Mouse (Mus musculus) midbrain, postnatal 0 days (tissue): Measurements from ENCODE around the gene Card9. TPM values are rescaled to one million over a fixed set of nuclear protein-coding genes. Genes with fewer than 3 reads are reported as not detected.

Experiments used
- ATAC-seq: fragments of 200-750 bp; cut with Nextera tagmentation; 2 replicates; pipeline ENCODE4 v1.8.0; 2017; ENCODE audit warnings: moderate number of reproducible peaks, mild to moderate bottlenecking, moderate TSS enrichment, moderate library complexity; ENCODE audit not compliant: low FRiP score
- DNase-seq: peaks from one replicate; pipeline ENCODE4 v3.0.0-alpha.2; 2015; ENCODE audit warnings: low spot score
- H3K27ac ChIP-seq: fragments of 300-500 bp; sonication (generic); 2 replicates; pipeline ENCODE4 v1.5.1; 2014; ENCODE audit warnings: low read depth, mild to moderate bottlenecking, low read length, mixed read lengths
- H3K27me3 ChIP-seq: fragments of 300-500 bp; sonication (generic); 2 replicates; pipeline ENCODE4 v1.6.1; 2014; ENCODE audit warnings: low read length, control low read depth, mixed read lengths; ENCODE audit not compliant: insufficient read depth
- H3K36me3 ChIP-seq: fragments of 300-500 bp; sonication (generic); 2 replicates; pipeline ENCODE4 v1.6.1; 2014; ENCODE audit warnings: low read length, control low read depth, mixed read lengths; ENCODE audit not compliant: insufficient read depth
- H3K4me1 ChIP-seq: fragments of 300-500 bp; sonication (generic); 2 replicates; pipeline ENCODE4 v1.6.1; 2014; ENCODE audit warnings: mild to moderate bottlenecking, control low read depth, antibody characterized with exemption, low read length, mixed read lengths; ENCODE audit not compliant: insufficient read depth
- H3K4me2 ChIP-seq: fragments of 300-500 bp; sonication (generic); 2 replicates; pipeline ENCODE4 v1.6.1; 2014; ENCODE audit warnings: low read depth, mild to moderate bottlenecking, low read length, mixed read lengths; ENCODE audit not compliant: poor library complexity, severe bottlenecking
- H3K4me3 ChIP-seq: fragments of 300-500 bp; sonication (generic); 2 replicates; pipeline ENCODE4 v1.5.1; 2014; ENCODE audit warnings: low read depth, mild to moderate bottlenecking, low read length, moderate library complexity
- H3K9ac ChIP-seq: fragments of 300-500 bp; sonication (generic); replicated peaks from 2 replicates; pipeline ENCODE4 v1.6.1; 2014; ENCODE audit warnings: mild to moderate bottlenecking, low read length, moderate library complexity, mixed read lengths; ENCODE audit not compliant: poor library complexity, severe bottlenecking
- H3K9me3 ChIP-seq: fragments of 300-500 bp; sonication (generic); 2 replicates; pipeline ENCODE4 v1.6.1; 2016; ENCODE audit warnings: low read length, control low read depth
- CTCF ChIP-seq: IDR thresholded peaks from 2 replicates; pipeline ENCODE4 v1.5.1; 2016; ENCODE audit warnings: antibody characterized with exemption, mild to moderate bottlenecking
- WGBS: fragments of 180-500 bp; shearing (Covaris S2); extraction: QIAGEN DNeasy Blood & Tissue Kit; methylation state at CpG from one replicate; pipeline ENCODE4 v1.1.7; 2014; 5-methylcytosine and 5-hydroxymethylcytosine counted together
- polyA plus RNA-seq: library from polyadenylated mRNA; unstranded; fragments of >200 nt; fragmentation: Nextera tagmentation; extraction: Ambion mirVana; gene quantifications from 2 replicates; pipeline ENCODE4 v1.2.1, GENCODE M21; 2015
- total RNA-seq: library from RNA; depleted of rRNA; stranded (reverse); fragments of >200 nt; gene quantifications from 2 replicates; pipeline ENCODE4 v1.2.3, GENCODE M21; 2014

The Card9 gene
- total and polyA plus RNA-seq, 2 experiments from 2014 or later = 1.6 to 11.9 TPM

DNA sequence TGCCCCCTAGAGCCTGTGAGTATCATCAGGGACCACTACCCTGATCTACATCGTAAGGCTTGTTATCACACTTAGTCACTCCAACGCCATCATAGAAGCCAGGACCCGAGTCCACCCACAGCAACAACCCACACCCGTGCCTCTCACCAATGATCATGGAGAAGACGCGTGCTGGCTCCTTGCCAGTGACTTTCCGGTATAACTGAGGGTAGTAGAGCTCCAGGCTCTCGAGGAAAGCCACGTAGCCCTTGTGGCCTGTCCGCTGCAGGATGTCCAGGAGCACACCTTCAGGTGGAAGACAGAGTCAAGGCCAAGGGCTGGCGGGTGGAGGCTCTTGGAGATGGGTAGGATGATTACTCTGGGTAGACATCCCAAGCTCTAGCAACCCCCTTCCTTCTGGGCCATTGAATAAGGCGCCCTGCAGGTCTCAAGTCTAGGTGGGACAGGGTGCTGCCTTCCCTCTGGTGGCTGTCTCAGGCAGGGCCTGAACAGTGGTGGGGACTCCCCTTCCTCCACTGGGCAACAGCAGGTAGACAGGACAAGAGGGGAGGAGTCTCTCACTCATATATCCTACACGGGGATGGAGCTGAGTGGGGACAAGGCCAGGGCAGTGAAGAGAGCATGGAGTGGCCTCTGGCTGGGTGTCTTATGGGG, 1.9 kb downstream of the Card9 start:
- Histone ChIP-seq H3K4me3 (no peak overlapping the region), H3K36me3 (peaks cover 11% of the 10 kb centered on the region; the same call in 1 of the 2 replicates), H3K4me2 (no peak overlapping the region), H3K4me1 (no peaks in the 10 kb centered on the region), H3K9me3 (no peaks in the 10 kb centered on the region), H3K27me3 (no peaks in the 10 kb centered on the region), H3K27ac (no peak overlapping the region), H3K9ac (0 out of 2 replicates have a peak overlapping the region, but pooled peaks have one; percentile 29)
- ATAC-seq (no peak), DNase-seq (no peak)
- WGBS = 86% methylated on average over 13 of the region's 13 CpGs
- no peak for TF ChIP-seq CTCF

DNA sequence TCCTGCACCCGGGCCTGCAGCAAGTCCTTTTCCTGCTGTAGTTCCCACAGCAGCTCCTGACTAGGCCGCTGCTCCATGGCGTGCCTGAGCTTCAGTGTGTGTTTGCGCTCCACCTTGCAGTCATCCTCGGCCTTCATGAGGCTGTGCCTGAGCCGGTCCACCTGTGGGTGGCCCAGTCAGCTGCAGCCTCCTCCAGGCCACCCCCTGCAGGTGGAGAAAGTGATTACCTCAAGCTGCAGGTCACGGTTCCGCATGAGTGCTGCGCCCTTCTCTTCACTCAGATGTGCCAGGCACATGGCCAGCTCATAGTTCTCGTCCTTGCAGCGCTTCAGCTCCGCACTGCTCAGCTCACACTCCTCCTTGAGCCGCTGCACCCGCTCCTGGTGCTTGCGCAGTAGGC, 3.2 kb downstream of the Card9 start:
- no peaks in the 10 kb centered on the region for H3K27me3 ChIP-seq
- ATAC-seq (no peak), DNase-seq (no peak)
- H3K4me1 ChIP-seq = no peaks in the 10 kb centered on the region
- no peak overlapping the region for H3K9ac ChIP-seq
- no peak overlapping the region for H3K27ac ChIP-seq
- H3K4me3 ChIP-seq = no peak overlapping the region
- H3K36me3 ChIP-seq = no peaks in the 10 kb centered on the region
- no peak overlapping the region for H3K4me2 ChIP-seq
- TF ChIP-seq CTCF = peak; percentile 47
- WGBS = 42% methylated on average over 15 of the region's 15 CpGs
- no peaks in the 10 kb centered on the region for H3K9me3 ChIP-seq

DNA sequence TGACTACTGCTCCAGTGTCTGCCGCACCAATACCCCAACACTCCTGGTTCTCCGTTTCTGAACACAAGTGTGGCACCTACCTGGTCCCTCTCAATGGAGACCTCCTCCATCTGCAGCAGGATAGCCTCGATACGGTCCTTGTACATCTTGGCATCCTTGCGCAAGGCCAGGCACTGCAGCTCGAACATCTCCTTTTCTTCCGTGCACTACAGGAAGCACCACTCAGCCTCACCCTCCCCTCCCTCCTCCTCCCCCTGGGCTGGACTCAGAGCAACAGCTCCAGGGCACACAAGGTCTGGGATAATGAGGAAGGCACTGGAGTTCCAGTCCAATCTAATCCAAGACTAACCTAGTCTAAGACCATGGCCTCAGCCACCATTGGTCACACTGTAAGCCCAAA, 4.0 kb downstream of the Card9 start:
- no peak for ATAC-seq
- no peak overlapping the region for H3K9ac ChIP-seq

DNA sequence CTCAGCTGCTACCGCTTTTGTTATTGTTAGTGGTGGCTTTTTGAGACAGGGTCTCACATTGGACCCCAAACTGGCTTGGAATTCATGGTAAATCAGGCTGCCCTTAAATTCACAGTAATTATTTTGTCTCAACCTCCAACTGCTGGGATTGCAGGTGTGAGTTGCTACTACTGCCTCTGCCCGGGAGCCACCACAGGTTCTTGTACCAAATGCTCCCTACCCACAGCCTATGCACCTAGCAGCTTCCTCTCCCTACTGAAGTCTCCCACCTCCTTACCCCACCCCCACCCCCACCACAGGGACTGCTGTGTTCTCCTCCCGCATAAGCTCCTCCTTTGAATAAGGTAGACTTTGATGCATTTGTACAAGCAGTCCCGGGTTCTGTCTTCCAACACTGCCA, 4.5 kb downstream of the Card9 start:
- no peak overlapping the region for H3K4me3 ChIP-seq
- no peaks in the 10 kb centered on the region for H3K27me3 ChIP-seq
- no peaks in the 10 kb centered on the region for H3K9me3 ChIP-seq
- H3K36me3 ChIP-seq = no peaks in the 10 kb centered on the region
- no peak for TF ChIP-seq CTCF
- peaks cover under 1% of the 10 kb centered on the region; the same call in 1 of the 2 replicates for H3K4me1 ChIP-seq
- H3K27ac ChIP-seq = no peak overlapping the region
- no peak for ATAC-seq
- H3K4me2 ChIP-seq = no peak overlapping the region
- H3K9ac ChIP-seq = no peak overlapping the region
- 87% methylated on average over 4 of the region's 4 CpGs for WGBS
- DNase-seq = no peak

More for the DNA sequence above, 4.0 kb downstream of the Card9 start:
- Histone ChIP-seq H3K27ac (no peak overlapping the region), H3K4me3 (no peak overlapping the region), H3K4me2 (no peak overlapping the region), H3K27me3 (no peaks in the 10 kb centered on the region), H3K4me1 (no peaks in the 10 kb centered on the region), H3K36me3 (no peaks in the 10 kb centered on the region), H3K9me3 (no peaks in the 10 kb centered on the region)
- 78% methylated on average over 7 of the region's 7 CpGs for WGBS
- no peak for TF ChIP-seq CTCF
- DNase-seq = no peak

DNA sequence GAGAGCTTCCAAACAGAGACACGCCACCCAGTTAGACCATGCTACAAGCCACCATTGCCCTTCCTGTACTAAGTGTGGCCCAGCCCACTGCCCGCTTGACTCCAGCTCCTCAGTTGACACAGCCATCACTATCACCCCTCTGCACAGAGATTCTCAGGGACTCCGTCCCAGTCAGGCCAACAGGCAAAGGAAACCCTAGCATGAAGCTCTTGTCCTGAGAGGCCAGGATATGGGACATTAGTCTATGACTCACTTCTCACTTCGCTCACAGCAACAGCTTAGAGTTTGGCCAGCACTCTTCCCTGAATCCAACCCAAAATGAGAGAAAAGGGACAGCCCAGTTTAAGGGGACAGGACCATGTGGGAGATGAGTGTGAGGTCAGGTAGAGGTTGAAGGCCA, 6.3 kb downstream of the Card9 start:
- TF ChIP-seq CTCF = no peak
- 97% methylated on average over 4 of the region's 4 CpGs for WGBS
- Histone ChIP-seq H3K9ac (no peak overlapping the region), H3K27me3 (no peaks in the 10 kb centered on the region), H3K9me3 (no peaks in the 10 kb centered on the region), H3K4me1 (peaks cover 9% of the 10 kb centered on the region), H3K4me2 (no peak overlapping the region), H3K27ac (no peak overlapping the region), H3K36me3 (peaks cover 6% of the 10 kb centered on the region), H3K4me3 (no peak overlapping the region)
- DNase-seq (no peak), ATAC-seq (no peak)

DNA sequence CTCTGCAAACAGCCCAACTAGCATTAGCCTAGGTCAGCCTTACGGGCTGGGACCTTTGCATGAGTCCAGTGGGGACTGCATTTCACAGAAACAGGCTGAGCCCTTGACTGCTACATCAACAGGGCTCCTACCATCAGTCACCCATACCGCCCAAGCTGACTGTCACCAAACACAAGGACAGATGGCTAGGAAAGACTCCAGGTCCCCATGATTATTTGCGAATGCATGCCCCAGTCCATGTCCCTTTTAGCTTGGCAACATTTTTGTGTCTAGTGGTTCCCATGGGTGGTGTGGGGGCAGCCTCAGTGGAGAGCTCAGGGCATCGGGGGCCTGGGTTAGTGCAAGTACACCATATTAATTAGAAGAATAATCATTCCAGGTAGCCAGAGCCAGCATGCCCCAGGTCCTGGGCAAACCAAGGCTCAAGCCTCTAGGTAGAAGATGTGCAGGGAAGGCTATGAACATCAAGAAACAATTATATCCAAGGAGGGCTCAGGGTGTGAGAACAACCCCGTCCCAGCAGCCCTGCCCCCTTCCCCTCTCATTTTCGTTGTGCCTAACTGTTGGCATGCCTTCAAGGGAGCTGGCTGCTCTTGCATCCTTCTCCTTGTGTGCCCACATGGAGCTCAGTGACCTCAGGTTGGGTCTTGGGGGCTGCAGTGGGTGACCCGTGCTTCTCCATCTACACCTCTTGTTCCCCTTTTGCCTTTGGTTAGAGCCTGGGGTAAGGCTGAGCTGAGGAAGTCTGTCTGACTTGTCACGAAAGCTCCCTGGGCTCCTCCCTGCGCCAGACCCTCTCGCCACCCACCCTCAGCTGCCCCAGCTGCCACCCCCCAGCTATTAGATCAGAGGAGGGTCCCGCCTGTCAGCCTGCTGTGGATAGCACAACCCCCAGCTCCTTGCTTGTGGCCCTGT, 7.4 kb downstream of the Card9 start:
- 95% methylated on average over 11 of the region's 11 CpGs for WGBS
- Histone ChIP-seq H3K9me3 (no peaks in the 10 kb centered on the region), H3K4me2 (peak overlapping the region; percentile 94), H3K27me3 (no peaks in the 10 kb centered on the region), H3K27ac (peak overlapping the region; percentile 93), H3K4me1 (peaks cover 9% of the 10 kb centered on the region), H3K4me3 (peak overlapping the region; percentile 92), H3K36me3 (peaks cover 17% of the 10 kb centered on the region), H3K9ac (peak overlapping the region; percentile 97)
- ATAC-seq (no peak), DNase-seq (no peak)
- no peak for TF ChIP-seq CTCF
